Mouse (Mus musculus) kidney, postnatal 4 days (tissue): Measurements from ENCODE around the gene Tfpi2.

Experiments used
- DNase-seq, 2 experiments: peaks; one replicate each; pipeline ENCODE4 v3.0.0; 2021; ENCODE audit warnings: mixed read lengths in 2 of 2

Gene Tfpi2

GRCm38 (mm10) chr6:3988750-3989149 is at the start of gene Tfpi2:
TSS of gene Tfpi2 (minus strand) at chr6:3988919.
- no peak for DNase-seq

GRCm38 (mm10) chr6:4030956-4031355 is 42.2 kb upstream of the Tfpi2 start:
- DNase-seq: no peak

DNA sequence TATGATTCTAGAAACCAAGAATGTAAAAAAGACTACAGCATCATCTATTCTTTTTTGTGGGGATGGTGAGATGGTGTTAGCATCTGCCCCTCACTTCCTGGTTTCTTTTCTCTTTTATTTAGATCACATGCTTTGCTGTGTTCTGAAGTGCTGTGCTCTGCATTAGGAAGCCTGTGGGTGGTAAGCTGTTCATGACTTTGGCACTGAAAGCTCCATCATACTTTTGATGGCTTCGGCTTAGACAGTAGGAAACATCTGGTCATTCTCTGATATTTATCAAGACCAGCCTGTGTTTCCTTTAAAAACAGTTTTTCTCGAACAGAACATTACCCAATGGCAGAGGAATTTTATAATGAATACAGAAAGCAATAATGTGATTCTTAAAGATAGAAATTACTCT is 37.6 kb upstream of the Tfpi2 start:
- no peak for DNase-seq

GRCm38 (mm10) chr6:4022645-4023044 is 33.9 kb upstream of the Tfpi2 start:
- no peak for DNase-seq

DNA sequence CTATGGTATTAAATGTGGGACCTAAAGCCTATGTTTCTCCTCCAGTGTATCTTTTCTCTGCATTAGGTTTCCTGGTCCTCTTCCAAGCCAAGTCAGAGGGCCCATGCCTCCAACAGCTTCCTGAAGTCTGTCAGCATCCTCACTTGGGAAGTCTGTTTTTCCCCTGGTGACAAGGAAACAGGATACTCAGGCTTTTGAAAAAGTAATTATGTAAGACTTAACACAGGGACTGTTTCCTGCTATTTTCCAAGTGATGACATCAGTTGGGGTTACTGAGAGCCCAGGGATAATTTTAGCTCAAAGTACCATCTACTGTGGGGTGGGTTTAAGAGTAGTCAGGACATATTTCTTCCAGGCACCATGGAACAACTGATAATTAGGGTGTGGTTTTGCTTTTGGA is 20.8 kb upstream of the Tfpi2 start:
- peak; percentile 5 to 18 for DNase-seq

GRCm38 (mm10) chr6:4008501-4009040 is 19.9 kb upstream of the Tfpi2 start:
- no peak for DNase-seq

DNA sequence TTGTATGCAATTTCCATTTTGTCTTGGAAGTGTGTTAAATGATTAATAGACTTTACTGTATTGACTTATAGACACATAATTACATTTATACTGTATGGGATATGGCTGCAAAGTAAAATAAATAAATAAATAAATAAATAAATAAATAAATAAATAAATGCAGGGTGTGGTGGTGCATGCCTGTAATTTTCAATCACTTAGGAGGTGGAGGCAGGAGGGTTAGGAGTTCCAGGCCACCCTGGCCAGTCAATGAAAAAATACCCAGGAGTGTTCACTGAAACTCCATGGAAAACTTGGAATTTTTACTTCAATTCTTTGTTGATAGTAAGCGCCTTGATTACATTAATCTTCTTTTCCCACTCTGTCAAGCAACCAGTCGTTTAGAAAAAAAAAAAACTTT is 16.1 kb upstream of the Tfpi2 start:
- no peak for DNase-seq

DNA sequence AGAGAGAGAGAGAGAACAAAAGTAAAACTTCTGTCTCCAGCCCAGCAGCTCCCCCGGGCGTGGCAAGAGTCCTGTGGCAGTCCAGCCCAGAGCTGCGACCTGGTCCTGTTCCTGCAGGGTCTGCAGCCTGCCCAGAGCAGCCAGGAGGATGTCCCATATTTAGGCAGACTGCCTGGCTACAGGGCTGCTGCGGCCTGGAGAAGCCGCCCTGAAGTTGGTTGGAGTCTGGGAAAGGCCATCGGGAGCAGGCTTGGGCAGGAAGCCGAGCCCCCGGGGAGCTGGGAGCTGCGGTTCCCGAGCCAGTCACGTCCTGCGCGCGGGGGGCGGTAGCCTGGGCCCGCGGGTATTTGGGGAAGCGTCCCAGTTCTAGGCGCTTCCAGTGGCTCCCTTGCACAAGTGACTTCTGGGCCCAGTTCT is 15.2 kb upstream of the Tfpi2 start, which contains the start of gene Gng11:
Gene Gng11, plus strand, starts transcription at position 15 of the 417 bp plus-strand sequence.
- DNase-seq: peak; percentile 79 to 87

GRCm38 (mm10) chr6:4003445-4003844 is 14.7 kb upstream of the Tfpi2 start:
- peak in 1 of 2 experiments; percentile 10 for DNase-seq

DNA sequence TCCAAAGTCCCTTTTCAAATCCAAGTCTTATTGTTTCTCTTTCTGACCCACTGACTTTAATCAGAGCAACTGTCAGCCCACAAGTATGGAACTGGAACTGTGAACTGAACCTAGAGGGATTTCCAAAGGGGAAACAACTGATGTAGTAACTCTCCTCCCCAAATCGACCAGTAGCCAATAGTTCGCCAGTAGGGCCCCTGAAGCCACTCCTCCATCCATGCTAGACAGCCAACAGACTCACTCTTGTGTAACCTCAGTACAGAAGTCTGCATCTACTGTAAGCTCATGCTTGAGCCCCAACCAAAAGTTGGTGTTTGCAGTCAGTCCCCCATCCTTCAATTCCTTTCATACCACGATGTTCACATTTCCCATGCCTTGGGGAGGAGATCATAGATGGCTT is 12.0 kb upstream of the Tfpi2 start:
- DNase-seq: no peak

DNA sequence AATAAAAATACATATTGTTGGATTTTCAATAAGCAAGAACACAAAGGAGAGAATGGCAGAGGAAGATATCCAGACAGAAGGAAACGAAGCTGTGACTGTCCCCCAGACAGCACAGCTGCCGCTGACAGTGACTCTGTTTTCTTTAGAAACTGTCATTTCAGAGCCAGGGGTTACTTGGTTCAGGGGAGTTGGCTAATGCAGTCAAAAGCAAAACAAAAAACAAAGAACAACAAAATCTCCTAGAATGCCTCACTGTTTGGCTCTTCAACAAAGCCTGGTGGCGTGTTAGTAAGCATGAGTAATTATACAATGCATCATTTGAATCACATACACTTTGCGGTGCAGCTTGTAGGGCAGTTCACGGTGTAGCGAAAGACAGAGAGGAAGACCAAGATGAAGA is 10.6 kb upstream of the Tfpi2 start:
- peak in 1 of 2 experiments; percentile 3 for DNase-seq

DNA sequence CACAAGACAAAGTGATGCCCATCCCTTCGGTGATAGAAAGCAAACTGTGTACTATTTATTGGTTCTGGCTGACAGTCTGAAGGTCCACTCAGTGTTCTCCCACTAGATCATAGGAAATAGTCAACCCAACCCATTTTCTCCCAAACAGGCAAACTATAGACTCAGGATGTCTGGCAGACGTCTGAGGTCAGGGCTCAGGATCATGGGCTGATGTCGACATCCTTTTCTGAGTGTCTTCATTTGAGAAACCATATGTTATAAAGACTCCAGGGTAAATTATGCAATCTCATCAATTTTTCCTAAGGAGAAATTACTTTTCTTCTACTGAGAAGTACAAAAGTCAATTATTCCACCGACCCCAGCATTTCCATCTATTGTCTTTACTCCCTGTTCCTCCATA is 9.4 kb upstream of the Tfpi2 start:
- DNase-seq: peak in 1 of 2 experiments; percentile 6

GRCm38 (mm10) chr6:3993492-3993891 is 4.8 kb upstream of the Tfpi2 start, which contains the start of gene Gngt1:
TSS of gene Gngt1 (plus strand) at chr6:3993792.
- DNase-seq: no peak

DNA sequence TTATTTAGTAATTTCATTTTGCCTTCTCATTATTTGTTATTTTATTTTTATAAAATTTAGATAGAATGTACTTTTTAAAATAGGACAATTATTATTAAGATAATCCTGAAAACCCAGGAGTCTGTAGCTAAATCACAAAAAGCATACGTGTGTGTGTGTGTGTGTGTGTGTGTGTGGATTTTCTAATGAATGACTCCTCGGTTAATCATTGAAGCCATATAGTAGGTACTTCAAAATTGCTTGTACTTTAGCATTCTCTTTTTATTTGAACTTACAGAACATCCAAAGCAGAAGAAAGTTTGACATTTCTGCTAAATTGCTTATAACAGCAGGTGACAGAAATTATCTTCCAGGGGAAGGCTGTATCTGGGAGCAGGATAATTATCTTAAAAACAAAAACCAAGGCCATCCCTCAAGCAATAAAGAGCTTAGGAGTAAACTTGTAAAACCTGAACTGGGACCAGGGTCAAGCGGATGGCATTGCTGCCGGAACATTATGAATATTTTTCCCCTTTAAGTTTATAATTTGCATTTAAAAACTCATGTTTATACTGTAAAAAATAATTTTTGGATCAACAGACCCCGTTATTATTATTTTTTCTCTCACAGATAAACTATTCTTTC is 5.9 kb downstream of the Tfpi2 start:
- no peak for DNase-seq

GRCm38 (mm10) chr6:3973679-3974078 is 15.0 kb downstream of the Tfpi2 start:
- DNase-seq: no peak

GRCm38 (mm10) chr6:3967676-3968626 is 20.8 kb downstream of the Tfpi2 start:
- DNase-seq: peak; percentile 32 to 46

- DNase-seq: no peak
Measured at GRCm38 (mm10) chr6:3954969-3955368, 33.8 kb downstream of the Tfpi2 start.

- DNase-seq: no peak
Measured at GRCm38 (mm10) chr6:3936140-3936714, 52.5 kb downstream of the Tfpi2 start.

- peak; percentile 8 to 26 for DNase-seq
Measured at GRCm38 (mm10) chr6:3935606-3936005, 53.1 kb downstream of the Tfpi2 start.

DNA sequence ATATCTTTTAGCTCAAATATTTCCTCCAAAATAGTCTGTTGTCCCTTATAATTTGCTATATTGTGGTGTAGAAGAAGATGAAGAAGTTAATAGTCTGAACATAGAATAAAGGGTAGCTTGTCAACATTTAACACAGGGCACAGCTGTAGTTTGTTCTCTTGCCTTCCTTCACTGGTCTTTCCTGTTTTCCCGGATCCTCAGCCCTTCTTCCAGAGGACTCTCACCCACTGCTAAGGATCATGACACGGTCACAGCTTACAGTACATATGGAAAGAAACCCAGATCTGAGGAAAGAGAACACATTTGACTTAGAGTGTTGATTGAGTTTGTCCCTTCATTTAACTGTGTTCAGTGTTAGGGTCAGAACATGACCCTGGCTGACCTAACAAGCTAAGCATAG is 53.7 kb downstream of the Tfpi2 start:
- DNase-seq: no peak

DNA sequence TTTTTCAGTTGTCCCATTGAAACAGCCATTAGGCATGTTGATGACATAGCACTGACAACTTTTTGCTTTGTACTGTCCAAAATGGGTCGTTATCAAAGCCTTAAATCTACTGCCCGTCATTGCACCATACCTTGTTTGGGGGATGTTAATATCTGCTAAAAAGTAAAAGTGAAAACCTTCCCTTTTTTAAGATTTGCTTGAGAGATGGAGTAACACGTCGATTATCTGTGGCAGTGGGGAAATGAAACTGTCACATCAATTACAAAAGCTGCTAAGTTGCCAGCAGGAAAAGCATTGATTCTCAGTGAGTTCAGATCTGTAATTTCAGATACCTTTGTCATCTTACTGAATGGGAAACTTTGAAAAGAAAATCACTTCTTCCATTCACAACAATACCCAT is 62.6 kb downstream of the Tfpi2 start:
- DNase-seq: no peak

- no peak for DNase-seq
Measured at GRCm38 (mm10) chr6:3922870-3923269, 65.8 kb downstream of the Tfpi2 start.

DNA sequence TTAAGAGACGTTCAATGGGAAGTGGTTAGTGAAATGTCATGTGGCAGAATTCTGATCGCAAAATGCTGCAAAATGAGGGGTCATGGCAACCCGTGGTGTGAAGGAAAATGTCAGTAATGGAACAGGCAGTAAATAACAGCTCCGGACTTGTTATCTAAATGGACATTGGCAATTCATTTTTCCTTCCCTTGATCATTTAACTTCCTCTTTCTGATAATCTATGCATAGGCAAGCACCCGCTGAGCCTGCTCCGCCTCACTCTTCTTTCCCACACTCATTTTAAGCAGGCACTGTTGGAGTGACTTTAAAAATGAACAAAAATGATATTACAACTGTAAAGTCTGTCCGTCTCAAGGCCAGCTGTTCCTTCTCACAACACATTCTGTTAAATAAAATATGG is 72.7 kb downstream of the Tfpi2 start:
- DNase-seq: no peak
